Mouse (Mus musculus): ENCODE measurements around the gene Cbx1.
A peak's percentile ranks its signal among the peaks of the same experiment; 100 is the strongest.
"Not testable (repeated sequence)": the region's sequence is repeated elsewhere in the genome, so short reads cannot be mapped to it uniquely, and the experiment has no call there.

Gene Cbx1

GRCm38 (mm10) chr11:96775063-96775462, 13.9 kb upstream of the Cbx1 start:
- no peak for DNase-seq (ENCODE audit: inconsistent ontology term)

GRCm38 (mm10) chr11:96775665-96776064, 13.3 kb upstream of the Cbx1 start:
- no peak for DNase-seq (ENCODE audit: inconsistent ontology term)

- no peak for DNase-seq (ENCODE audit: inconsistent ontology term)
These were observed 12.9 kb upstream of the Cbx1 start for GRCm38 (mm10) chr11:96776068-96776467.

GRCm38 (mm10) chr11:96776968-96777962, 11.7 kb upstream of the Cbx1 start, which contains the start of gene Snx11:
TSS of gene Snx11 (minus strand) at chr11:96777559.
- DNase-seq (ENCODE audit: inconsistent ontology term), result peak; percentile 99

- DNase-seq (ENCODE audit: inconsistent ontology term), result not testable (repeated sequence)
These were observed 10.8 kb upstream of the Cbx1 start for GRCm38 (mm10) chr11:96778061-96778627.

GRCm38 (mm10) chr11:96780306-96780705, 8.6 kb upstream of the Cbx1 start:
- DNase-seq (ENCODE audit: inconsistent ontology term), result no peak

- no peak for DNase-seq (ENCODE audit: inconsistent ontology term)
These were observed 7.5 kb upstream of the Cbx1 start for GRCm38 (mm10) chr11:96781425-96781824.

GRCm38 (mm10) chr11:96784847-96785246, 4.1 kb upstream of the Cbx1 start:
- peak; percentile 34 for DNase-seq (ENCODE audit: inconsistent ontology term)

- no peak for DNase-seq (ENCODE audit: inconsistent ontology term)
These were observed 2.0 kb upstream of the Cbx1 start for GRCm38 (mm10) chr11:96786731-96787450.

- peak; percentile 17 for DNase-seq (ENCODE audit: inconsistent ontology term)
These were observed 1.1 kb downstream of the Cbx1 start for GRCm38 (mm10) chr11:96789990-96790389.

- DNase-seq (ENCODE audit: inconsistent ontology term), result no peak
These were observed 1.8 kb downstream of the Cbx1 start for GRCm38 (mm10) chr11:96790681-96791080.

GRCm38 (mm10) chr11:96795491-96795890, 6.6 kb downstream of the Cbx1 start:
- no peak for DNase-seq (ENCODE audit: inconsistent ontology term)

GRCm38 (mm10) chr11:96796081-96796480, 7.2 kb downstream of the Cbx1 start:
- no peak for DNase-seq (ENCODE audit: inconsistent ontology term)

GRCm38 (mm10) chr11:96796586-96796985, 7.7 kb downstream of the Cbx1 start:
- no peak for DNase-seq (ENCODE audit: inconsistent ontology term)

GRCm38 (mm10) chr11:96799511-96799910, 10.6 kb downstream of the Cbx1 start:
- DNase-seq (ENCODE audit: inconsistent ontology term), result no peak

GRCm38 (mm10) chr11:96805606-96806005, 16.7 kb downstream of the Cbx1 start:
- no peak for DNase-seq (ENCODE audit: inconsistent ontology term)

GRCm38 (mm10) chr11:96808066-96808465, 19.1 kb downstream of the Cbx1 start:
- DNase-seq (ENCODE audit: inconsistent ontology term), result no peak

- DNase-seq (ENCODE audit: inconsistent ontology term), result no peak
These were observed 20.8 kb downstream of the Cbx1 start for GRCm38 (mm10) chr11:96809562-96810235.

GRCm38 (mm10) chr11:96811188-96811587, 22.3 kb downstream of the Cbx1 start:
- not testable (repeated sequence) for DNase-seq (ENCODE audit: inconsistent ontology term)

- no peak for DNase-seq (ENCODE audit: inconsistent ontology term)
These were observed 24.5 kb downstream of the Cbx1 start for GRCm38 (mm10) chr11:96813455-96813854.

- DNase-seq (ENCODE audit: inconsistent ontology term), result no peak
These were observed 25.0 kb downstream of the Cbx1 start for GRCm38 (mm10) chr11:96813920-96814319.

- DNase-seq (ENCODE audit: inconsistent ontology term), result no peak
These were observed 25.5 kb downstream of the Cbx1 start for GRCm38 (mm10) chr11:96814443-96814842.

Data from Muller cell, postnatal 12 days (primary cell).